Mouse (Mus musculus): ENCODE data around the gene Kras. TPM values are rescaled to one million over a fixed set of nuclear protein-coding genes. Genes with fewer than 3 reads are reported as not detected.

Kras gene
- polyA plus RNA-seq, 1 experiment = 45.5 TPM

DNA sequence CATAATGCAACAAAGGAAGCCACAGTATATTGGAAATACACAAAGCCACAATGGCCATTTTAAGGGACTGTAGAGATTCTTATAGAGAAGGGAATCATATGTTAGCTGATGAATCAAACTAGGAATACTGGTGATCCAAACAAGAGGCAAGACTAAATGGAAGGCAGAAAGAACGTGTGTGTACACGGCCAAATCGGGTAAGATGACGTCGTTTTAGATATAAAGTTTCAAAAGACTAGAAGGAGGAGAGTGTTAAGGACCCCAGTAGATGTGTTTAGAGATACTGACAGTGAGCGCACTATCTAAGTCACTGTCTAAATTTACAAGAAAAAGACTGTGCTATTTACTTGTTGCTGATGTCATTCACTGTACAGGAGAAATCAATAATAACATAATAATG, 25.8 kb downstream of the Kras start:
- Histone ChIP-seq H3K4me1 (ENCODE audit: control insufficient read depth, insufficient read depth, low read length) (no peaks in the 10 kb centered on the region), H3K27ac (ENCODE audit: insufficient read depth, low read length) (no peak overlapping the region), H3K4me3 (ENCODE audit: insufficient read depth, low read length) (no peak overlapping the region)
- no peak for TF ChIP-seq POLR2A (IDR thresholded peaks at IDR 0.05; ENCODE audit: extremely low read depth, insufficient read depth, low read length)
- TF ChIP-seq CTCF (IDR thresholded peaks at IDR 0.05; ENCODE audit: extremely low read depth, insufficient read depth, low read length) = no peak

DNA sequence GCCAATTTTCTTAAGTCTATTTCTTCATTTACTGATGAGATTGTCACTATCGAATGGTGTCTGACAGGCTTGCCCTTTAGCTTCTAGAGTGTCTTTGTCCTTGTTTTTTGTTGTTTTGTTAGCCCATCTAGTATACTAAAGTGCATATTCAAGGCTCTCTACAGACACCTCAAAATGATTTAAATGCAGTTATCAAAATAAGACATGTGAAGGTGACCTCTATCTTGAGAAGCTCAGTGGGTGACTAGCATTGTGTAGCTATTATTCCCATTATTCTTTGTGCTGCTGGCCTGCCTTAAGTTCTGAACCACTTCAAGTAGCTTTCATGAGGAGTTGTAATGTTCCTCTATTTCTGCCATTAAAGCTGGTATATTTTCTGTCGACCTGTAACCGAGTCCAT, 34.2 kb downstream of the Kras start:
- TF ChIP-seq POLR2A (IDR thresholded peaks at IDR 0.05; ENCODE audit: extremely low read depth, insufficient read depth, low read length) (no peak), CTCF (IDR thresholded peaks at IDR 0.05; ENCODE audit: extremely low read depth, insufficient read depth, low read length) (no peak)
- Histone ChIP-seq H3K4me3 (ENCODE audit: insufficient read depth, low read length) (no peak overlapping the region), H3K27ac (ENCODE audit: insufficient read depth, low read length) (no peak overlapping the region)

DNA sequence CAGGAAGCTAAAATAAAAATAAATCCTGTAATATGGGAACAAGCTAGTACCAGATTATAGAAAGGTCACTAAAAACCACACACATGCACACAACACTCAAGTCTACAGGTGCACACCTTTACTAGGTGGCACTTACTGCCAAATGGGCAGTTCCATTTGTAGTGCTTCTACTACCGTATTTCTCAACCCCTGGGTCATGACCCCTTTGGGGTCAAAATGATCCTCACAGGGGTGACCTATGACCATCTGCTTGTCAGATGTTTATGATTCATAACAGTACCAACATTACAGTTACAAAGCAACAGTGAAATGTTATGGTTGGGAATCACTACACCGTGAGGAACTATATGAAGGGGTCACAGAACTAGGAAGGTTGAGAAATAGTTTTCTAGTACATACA, 36.1 kb downstream of the Kras start:
- Histone ChIP-seq H3K27ac (ENCODE audit: insufficient read depth, low read length) (no peak overlapping the region), H3K4me3 (ENCODE audit: insufficient read depth, low read length) (no peak overlapping the region), H3K4me1 (ENCODE audit: control insufficient read depth, insufficient read depth, low read length) (no peaks in the 10 kb centered on the region)
- TF ChIP-seq POLR2A (IDR thresholded peaks at IDR 0.05; ENCODE audit: extremely low read depth, insufficient read depth, low read length) (no peak), CTCF (IDR thresholded peaks at IDR 0.05; ENCODE audit: extremely low read depth, insufficient read depth, low read length) (no peak)

More for the DNA sequence above, 34.2 kb downstream of the Kras start:
- H3K4me1 ChIP-seq (ENCODE audit: control insufficient read depth, insufficient read depth, low read length) = no peaks in the 10 kb centered on the region

DNA sequence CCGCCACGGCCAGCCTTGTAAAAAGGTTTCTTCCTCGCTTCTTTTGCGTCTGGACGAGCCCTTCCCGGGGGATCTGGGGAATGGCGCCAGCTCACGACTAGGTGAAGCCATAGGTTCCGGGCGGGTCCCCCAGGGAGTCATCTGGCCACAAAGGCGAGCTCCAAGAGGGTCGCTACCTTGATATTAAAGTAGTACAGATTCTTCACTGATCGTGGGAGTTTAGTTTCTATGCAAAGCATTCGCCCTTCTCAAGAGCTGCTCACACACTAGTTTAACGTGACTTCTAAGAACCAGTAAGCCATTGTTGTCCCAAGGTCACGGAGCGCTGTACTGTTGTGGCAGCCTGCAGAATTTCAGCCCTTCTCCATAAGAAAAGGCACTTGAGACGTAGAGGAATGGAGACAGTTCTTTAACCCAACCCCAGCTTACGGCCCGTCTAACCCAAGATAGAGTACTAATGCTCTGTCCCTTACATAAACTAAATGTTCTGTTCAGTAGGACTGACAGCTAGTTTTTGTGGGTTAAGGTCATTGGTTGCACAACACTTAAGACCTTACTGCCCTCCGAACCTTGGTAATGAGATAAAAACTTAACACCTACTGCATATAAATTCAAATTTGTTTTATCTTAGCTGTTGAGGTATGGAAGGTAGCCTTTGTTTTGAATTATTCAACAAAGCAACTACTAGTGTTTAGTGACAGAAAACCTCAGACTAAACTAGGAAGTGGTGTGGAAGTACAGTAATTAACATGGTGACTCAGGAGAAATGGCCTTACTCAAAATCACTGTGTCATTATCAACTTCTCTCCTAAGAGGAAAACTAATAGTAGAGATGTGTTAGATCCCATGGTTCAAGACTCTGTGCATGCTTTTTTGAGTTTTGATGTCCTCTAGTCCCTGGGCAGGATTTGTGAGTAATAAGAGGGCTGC, 38.4 kb downstream of the Kras start:
- H3K4me3 ChIP-seq (ENCODE audit: insufficient read depth, low read length) = peak overlapping the region; percentile 54
- H3K27ac ChIP-seq (ENCODE audit: insufficient read depth, low read length) = peak overlapping the region; percentile 62
- no peaks in the 10 kb centered on the region for H3K4me1 ChIP-seq (ENCODE audit: control insufficient read depth, insufficient read depth, low read length)

DNA sequence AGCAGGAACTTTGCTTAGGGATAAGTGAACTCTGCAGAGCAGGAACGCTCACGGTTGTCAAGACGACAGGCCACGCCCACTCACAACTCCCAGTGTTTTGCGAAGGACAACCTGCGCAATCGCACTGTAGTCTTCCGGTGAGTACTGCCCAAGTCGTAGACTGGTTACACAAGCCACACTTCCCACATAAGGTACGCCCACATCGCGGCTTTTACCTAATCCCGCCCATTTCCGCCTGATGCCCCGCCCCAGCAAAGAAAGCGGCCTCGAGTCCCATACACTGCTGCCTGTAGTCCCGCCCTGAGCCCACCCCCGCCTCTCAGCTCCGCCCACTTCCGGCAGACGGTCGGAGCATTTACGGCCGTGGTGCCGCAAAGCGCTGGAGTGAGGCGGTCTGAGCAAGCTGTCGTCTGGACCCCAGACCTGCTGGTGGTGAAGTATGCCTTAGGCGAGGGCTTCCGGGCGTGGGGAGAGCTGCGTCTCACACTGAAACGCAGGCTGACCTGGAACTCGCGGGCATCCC, 39.2 kb downstream of the Kras start, which contains the start of the genes Casc1 and Etfrf1:
Gene Casc1 (minus strand): TSS at position 190 of the 523 bp plus-strand sequence.
Gene Etfrf1 (plus strand): TSS at position 319 of the 523 bp plus-strand sequence.
- peak within 1 kb of the TSS; percentile 62 for H3K27ac ChIP-seq (ENCODE audit: insufficient read depth, low read length)
- H3K4me1 ChIP-seq (ENCODE audit: control insufficient read depth, insufficient read depth, low read length) = no peaks in the 10 kb centered on the region
- peak within 1 kb of the TSS; percentile 54 for H3K4me3 ChIP-seq (ENCODE audit: insufficient read depth, low read length)
- TF ChIP-seq CTCF (IDR thresholded peaks at IDR 0.05; ENCODE audit: extremely low read depth, insufficient read depth, low read length) (no peak), POLR2A (IDR thresholded peaks at IDR 0.05; ENCODE audit: extremely low read depth, insufficient read depth, low read length) (peak; percentile 95)

More for the DNA sequence above, 38.4 kb downstream of the Kras start:
- TF ChIP-seq CTCF (IDR thresholded peaks at IDR 0.05; ENCODE audit: extremely low read depth, insufficient read depth, low read length) (no peak), POLR2A (IDR thresholded peaks at IDR 0.05; ENCODE audit: extremely low read depth, insufficient read depth, low read length) (no peak)

GRCm38 (mm10) chr6:145210056-145210680, 39.9 kb downstream of the Kras start:
- Histone ChIP-seq H3K27ac (ENCODE audit: insufficient read depth, low read length) (no peak overlapping the region), H3K4me1 (ENCODE audit: control insufficient read depth, insufficient read depth, low read length) (no peaks in the 10 kb centered on the region), H3K4me3 (ENCODE audit: insufficient read depth, low read length) (peak overlapping the region; percentile 54)
- TF ChIP-seq CTCF (IDR thresholded peaks at IDR 0.05; ENCODE audit: extremely low read depth, insufficient read depth, low read length) (no peak), POLR2A (IDR thresholded peaks at IDR 0.05; ENCODE audit: extremely low read depth, insufficient read depth, low read length) (no peak)

GRCm38 (mm10) chr6:145205142-145205541, 44.9 kb downstream of the Kras start:
- Histone ChIP-seq H3K4me1 (ENCODE audit: control insufficient read depth, insufficient read depth, low read length) (no peaks in the 10 kb centered on the region), H3K4me3 (ENCODE audit: insufficient read depth, low read length) (no peak overlapping the region), H3K27ac (ENCODE audit: insufficient read depth, low read length) (no peak overlapping the region)
- no peak for TF ChIP-seq POLR2A (IDR thresholded peaks at IDR 0.05; ENCODE audit: extremely low read depth, insufficient read depth, low read length)
- TF ChIP-seq CTCF (IDR thresholded peaks at IDR 0.05; ENCODE audit: extremely low read depth, insufficient read depth, low read length) = no peak

DNA sequence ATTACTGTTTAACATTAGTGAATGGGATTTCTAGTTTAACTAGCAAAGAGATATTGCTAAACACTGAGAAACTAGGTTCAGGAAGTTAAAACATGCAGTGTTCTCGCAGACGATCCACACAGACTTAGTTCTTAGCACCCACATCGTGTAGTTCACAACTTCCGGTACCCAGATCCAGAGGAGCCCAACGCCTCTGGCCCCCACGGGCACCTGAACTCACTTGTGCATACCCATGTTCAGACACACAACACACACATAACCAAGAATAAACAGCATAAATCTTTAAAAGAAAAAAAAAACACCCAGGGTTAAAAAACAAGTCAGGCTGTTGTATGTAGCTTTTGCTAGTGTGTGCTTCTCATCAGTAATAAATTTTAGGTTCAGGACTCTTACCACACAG, 45.6 kb downstream of the Kras start:
- no peaks in the 10 kb centered on the region for H3K4me1 ChIP-seq (ENCODE audit: control insufficient read depth, insufficient read depth, low read length)
- TF ChIP-seq POLR2A (IDR thresholded peaks at IDR 0.05; ENCODE audit: extremely low read depth, insufficient read depth, low read length) (no peak), CTCF (IDR thresholded peaks at IDR 0.05; ENCODE audit: extremely low read depth, insufficient read depth, low read length) (no peak)
- H3K4me3 ChIP-seq (ENCODE audit: insufficient read depth, low read length) = no peak overlapping the region

DNA sequence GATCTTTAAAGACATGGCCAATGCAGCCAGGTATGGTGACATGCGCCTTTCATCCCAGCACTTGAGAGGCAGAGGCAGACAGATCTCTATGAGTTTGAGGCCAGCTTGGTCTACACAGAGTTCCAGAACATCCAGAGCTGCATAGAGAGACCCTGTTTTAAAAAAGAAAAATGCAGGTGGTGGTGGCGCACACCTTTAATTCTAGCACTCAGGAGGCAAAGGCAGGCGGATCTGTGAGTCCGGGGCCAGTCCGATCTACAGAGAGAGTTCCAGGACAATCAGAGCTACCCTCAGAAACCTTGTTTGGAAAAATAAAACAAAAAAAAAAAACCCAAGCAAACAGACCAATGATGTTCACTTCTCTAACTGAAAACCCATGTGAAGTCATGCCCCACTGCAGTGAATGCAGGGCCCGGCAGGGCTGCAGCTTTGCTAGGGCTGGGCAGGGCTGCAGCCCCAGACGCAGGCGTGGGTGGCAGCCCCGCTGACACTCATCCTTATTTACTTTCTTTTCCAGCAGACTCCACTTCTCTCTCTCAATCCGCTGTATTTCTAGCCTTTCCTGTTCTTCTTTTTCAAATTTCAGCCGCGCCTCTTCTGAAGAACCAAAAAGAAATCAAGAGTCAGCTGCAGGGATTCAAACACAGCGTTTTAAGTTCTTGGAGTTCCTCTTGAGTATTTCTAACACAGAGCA, 47.5 kb downstream of the Kras start:
- H3K27ac ChIP-seq (ENCODE audit: insufficient read depth, low read length) = no peak overlapping the region
- no peak overlapping the region for H3K4me3 ChIP-seq (ENCODE audit: insufficient read depth, low read length)
- TF ChIP-seq POLR2A (IDR thresholded peaks at IDR 0.05; ENCODE audit: extremely low read depth, insufficient read depth, low read length) (no peak), CTCF (IDR thresholded peaks at IDR 0.05; ENCODE audit: extremely low read depth, insufficient read depth, low read length) (no peak)
- H3K4me1 ChIP-seq (ENCODE audit: control insufficient read depth, insufficient read depth, low read length) = no peaks in the 10 kb centered on the region

More for the DNA sequence above, 45.6 kb downstream of the Kras start:
- H3K27ac ChIP-seq (ENCODE audit: insufficient read depth, low read length) = no peak overlapping the region
